Mouse (Mus musculus) heart, postnatal 0 days (tissue): ENCODE measurements at regions not wholly inside any gene's neighbourhood (a gene's known extent, or its start where the extent isn't known, plus 50 kb on each side); places are given as distances from the start of the nearest gene placed in this dataset.

Experiments
- ATAC-seq: fragments of 200-750 bp; cut with Nextera tagmentation; 2 replicates; pipeline ENCODE4 v1.8.0; 2017; ENCODE audit warnings: low read depth, moderate number of reproducible peaks, moderate library complexity; ENCODE audit not compliant: insufficient read depth
- DNase-seq: peaks from one replicate; pipeline ENCODE4 v3.0.0-alpha.2; 2016; ENCODE audit warnings: low spot score
- H3K27ac ChIP-seq: fragments of 300-500 bp; sonication (generic); 2 replicates; pipeline ENCODE4 v1.5.1; 2014; ENCODE audit warnings: low read depth, mild to moderate bottlenecking
- H3K27me3 ChIP-seq: fragments of 300-500 bp; sonication (generic); 2 replicates; pipeline ENCODE4 v1.6.1; 2014; ENCODE audit warnings: low read length, mixed read lengths; ENCODE audit not compliant: control insufficient read depth, insufficient read depth
- H3K36me3 ChIP-seq: fragments of 300-500 bp; sonication (generic); replicated peaks from 2 replicates; pipeline ENCODE4 v1.6.1; 2014; ENCODE audit warnings: low read length, mixed read lengths; ENCODE audit not compliant: control insufficient read depth, insufficient read depth
- H3K4me1 ChIP-seq: fragments of 300-500 bp; sonication (generic); 2 replicates; pipeline ENCODE4 v1.6.1; 2014; ENCODE audit warnings: antibody characterized with exemption; ENCODE audit not compliant: control insufficient read depth, insufficient read depth
- H3K4me2 ChIP-seq: fragments of 300-500 bp; sonication (generic); 2 replicates; pipeline ENCODE4 v1.6.1; 2014; ENCODE audit warnings: low read depth, mild to moderate bottlenecking, low read length, moderate library complexity
- H3K4me3 ChIP-seq: fragments of 300-500 bp; sonication (generic); 2 replicates; pipeline ENCODE4 v1.5.1; 2014; ENCODE audit warnings: low read depth, low read length
- H3K9ac ChIP-seq: fragments of 300-500 bp; sonication (generic); replicated peaks from 2 replicates; pipeline ENCODE4 v1.6.1; 2014; ENCODE audit warnings: low read depth, low read length, mixed read lengths
- H3K9me3 ChIP-seq: fragments of 300-500 bp; sonication (generic); replicated peaks from 2 replicates; pipeline ENCODE4 v1.6.1; 2016; ENCODE audit warnings: low read length; ENCODE audit not compliant: control insufficient read depth
- CTCF ChIP-seq: IDR thresholded peaks from 2 replicates; pipeline ENCODE4 v1.5.1; 2016; ENCODE audit warnings: antibody characterized with exemption, control low read depth, low read depth
- EP300 ChIP-seq: IDR thresholded peaks from 2 replicates; pipeline ENCODE4 v1.6.1; 2016; ENCODE audit warnings: antibody characterized with exemption, low read depth
- WGBS: fragments of 180-500 bp; shearing (Covaris S2); extraction: QIAGEN DNeasy Blood & Tissue Kit; methylation state at CpG from one replicate; pipeline ENCODE4 v1.1.7; 2014; 5-methylcytosine and 5-hydroxymethylcytosine counted together

- ATAC-seq: no peak
These were observed 354.0 kb downstream of the Matn1 start for GRCm38 (mm10) chr4:131298011-131298674.

DNA sequence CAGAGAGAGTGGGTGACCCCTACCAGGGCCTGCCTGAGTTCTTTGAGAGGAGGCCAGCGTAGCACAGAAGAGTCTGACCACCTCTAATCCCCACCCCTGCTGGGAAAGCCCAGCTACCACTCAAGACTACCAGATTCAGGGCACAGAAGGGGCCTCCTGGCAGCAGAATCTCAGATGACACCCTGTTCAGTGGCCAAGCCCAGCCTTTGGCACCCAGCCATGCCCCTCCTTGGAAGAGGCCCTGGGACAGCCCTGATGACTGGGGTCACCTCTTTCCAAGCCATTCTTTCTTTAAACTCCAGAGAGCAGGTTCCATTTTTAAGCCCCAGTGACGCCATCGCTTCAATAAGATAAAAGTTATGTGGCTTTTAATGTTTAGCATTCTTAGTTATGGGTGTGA, 359.8 kb downstream of the Matn1 start:
- H3K4me1 ChIP-seq: peaks cover 8% of the 10 kb centered on the region; the same call in 1 of the 2 replicates
- DNase-seq: peak; percentile 17
- H3K27ac ChIP-seq: no peak overlapping the region
- H3K9ac ChIP-seq: no peak overlapping the region
- H3K36me3 ChIP-seq: no peaks in the 10 kb centered on the region
- no peak overlapping the region for H3K4me3 ChIP-seq
- no peak overlapping the region for H3K4me2 ChIP-seq
- peak; percentile 39 for ATAC-seq
- H3K27me3 ChIP-seq: no peaks in the 10 kb centered on the region
- no peaks in the 10 kb centered on the region for H3K9me3 ChIP-seq
- no peak for TF ChIP-seq EP300
- 51% methylated on average over 3 of the region's 3 CpGs for WGBS

More at GRCm38 (mm10) chr4:131298011-131298674, 354.0 kb downstream of the Matn1 start:
- Histone ChIP-seq H3K4me2 (no peak overlapping the region), H3K27me3 (no peaks in the 10 kb centered on the region), H3K27ac (no peak overlapping the region), H3K9ac (no peak overlapping the region), H3K4me1 (no peaks in the 10 kb centered on the region), H3K36me3 (no peaks in the 10 kb centered on the region), H3K9me3 (no peaks in the 10 kb centered on the region), H3K4me3 (no peak overlapping the region)
- WGBS: 66% methylated on average over 14 of the region's 14 CpGs
- DNase-seq: no peak
- TF ChIP-seq CTCF (no peak), EP300 (no peak)

DNA sequence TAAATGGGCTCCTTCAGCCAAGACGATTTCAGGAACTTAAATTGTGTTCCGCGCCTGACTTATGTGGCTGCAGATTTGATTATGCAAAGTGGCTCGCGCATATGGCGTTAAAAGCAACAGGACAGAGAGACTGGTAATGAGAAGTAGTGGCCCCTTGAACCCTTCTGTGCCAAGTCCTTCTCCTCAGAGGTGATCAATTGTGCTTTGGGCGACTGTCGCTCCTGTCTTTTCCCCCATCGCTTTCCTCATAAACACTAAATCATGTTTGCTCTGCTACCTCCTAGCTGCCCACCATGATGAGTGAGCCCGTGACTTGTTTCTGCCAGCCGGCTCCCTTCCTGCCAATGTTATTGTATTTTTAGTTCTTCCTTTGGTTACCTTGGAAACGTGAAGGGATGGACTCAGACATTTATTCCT, 360.2 kb downstream of the Matn1 start:
- no peak overlapping the region for H3K4me2 ChIP-seq
- 76% methylated on average over 12 of the region's 12 CpGs for WGBS
- H3K27me3 ChIP-seq: no peaks in the 10 kb centered on the region
- ATAC-seq (no peak), DNase-seq (no peak)
- TF ChIP-seq EP300 (no peak), CTCF (no peak)
- peaks cover 8% of the 10 kb centered on the region; the same call in 1 of the 2 replicates for H3K4me1 ChIP-seq
- no peaks in the 10 kb centered on the region for H3K36me3 ChIP-seq
- H3K9me3 ChIP-seq: no peaks in the 10 kb centered on the region
- H3K9ac ChIP-seq: no peak overlapping the region
- no peak overlapping the region for H3K27ac ChIP-seq
- no peak overlapping the region for H3K4me3 ChIP-seq

DNA sequence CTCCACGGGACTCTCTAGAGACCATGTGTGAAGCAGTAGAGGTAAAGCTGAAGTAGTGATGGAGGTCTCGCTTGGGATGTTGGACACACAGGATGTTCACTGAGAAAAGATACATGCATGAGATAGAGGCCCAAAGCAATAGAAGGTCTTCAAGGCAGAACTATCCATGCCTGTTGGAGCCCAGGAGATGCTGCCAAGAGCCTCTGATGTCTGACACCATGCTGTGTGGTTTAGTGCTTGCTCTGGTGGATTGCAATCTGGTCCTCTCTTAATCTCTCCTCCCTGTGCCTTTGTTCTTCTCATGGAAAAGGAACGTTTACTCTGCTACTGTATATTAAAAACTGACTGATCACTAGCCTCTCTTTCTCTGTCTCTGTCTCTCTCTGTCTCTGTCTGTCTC, 370.0 kb downstream of the Matn1 start:
- DNase-seq (no peak), ATAC-seq (no peak)
- no peaks in the 10 kb centered on the region for H3K27me3 ChIP-seq
- H3K36me3 ChIP-seq: no peaks in the 10 kb centered on the region
- no peak overlapping the region for H3K9ac ChIP-seq
- TF ChIP-seq EP300 (no peak), CTCF (no peak)
- H3K27ac ChIP-seq: no peak overlapping the region
- H3K4me1 ChIP-seq: no peaks in the 10 kb centered on the region
- 64% methylated on average over 3 of the region's 3 CpGs for WGBS
- H3K4me3 ChIP-seq: no peak overlapping the region
- no peak overlapping the region for H3K4me2 ChIP-seq
- no peaks in the 10 kb centered on the region for H3K9me3 ChIP-seq

DNA sequence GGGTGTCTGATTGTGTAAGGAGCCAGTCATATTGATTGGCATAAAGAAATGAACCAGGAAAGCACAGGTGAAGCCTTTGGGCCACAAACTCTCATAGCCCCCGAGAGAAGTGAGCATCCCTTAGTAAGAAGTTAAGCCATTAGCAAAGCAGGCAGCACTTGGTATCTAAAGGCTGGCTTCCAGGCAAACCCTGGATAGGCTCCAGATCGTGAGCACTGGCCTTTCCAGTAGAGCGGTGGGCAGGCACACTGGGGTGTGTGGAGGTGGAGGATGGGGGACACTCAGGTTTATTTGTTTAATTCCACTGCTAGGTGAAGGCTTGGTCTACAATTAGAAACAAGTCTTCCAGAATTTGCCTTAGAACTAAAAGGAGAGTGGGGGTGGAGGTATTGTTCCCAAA, 371.9 kb downstream of the Matn1 start:
- Histone ChIP-seq H3K4me3 (no peak overlapping the region), H3K27ac (no peak overlapping the region), H3K9ac (no peak overlapping the region), H3K27me3 (no peaks in the 10 kb centered on the region), H3K36me3 (no peaks in the 10 kb centered on the region), H3K4me2 (no peak overlapping the region), H3K4me1 (no peaks in the 10 kb centered on the region), H3K9me3 (no peaks in the 10 kb centered on the region)
- WGBS: 55% methylated on average over 3 of the region's 3 CpGs
- TF ChIP-seq CTCF: no peak
- no peak for TF ChIP-seq EP300
- no peak for DNase-seq
- ATAC-seq: no peak

- Histone ChIP-seq H3K27me3 (no peaks in the 10 kb centered on the region), H3K27ac (no peak overlapping the region), H3K4me2 (no peak overlapping the region), H3K4me1 (no peaks in the 10 kb centered on the region), H3K9ac (no peak overlapping the region), H3K4me3 (no peak overlapping the region), H3K36me3 (no peaks in the 10 kb centered on the region), H3K9me3 (no peaks in the 10 kb centered on the region)
- 64% methylated on average over 5 of the region's 5 CpGs for WGBS
- DNase-seq: no peak
- TF ChIP-seq EP300: no peak
- no peak for TF ChIP-seq CTCF
- no peak for ATAC-seq
These were observed 378.1 kb downstream of the Matn1 start for GRCm38 (mm10) chr4:131322323-131322722.
